Mouse (Mus musculus) kidney, postnatal 36 days (tissue): Measurements from ENCODE around the gene Mrpl27.
A peak's percentile ranks its signal among the peaks of the same experiment; 100 is the strongest.
"Not testable (repeated sequence)": the region's sequence is repeated elsewhere in the genome, so short reads cannot be mapped to it uniquely, and the experiment has no call there.

ENCODE experiments used
- DNase-seq, 2 experiments: peaks; one replicate each; pipeline ENCODE4 v3.0.0; 2021 to 2022; ENCODE audit warnings: mixed read lengths in 2 of 2

The Mrpl27 gene

GRCm38 (mm10) chr11:94653663-94654436 lies at the start of gene Mrpl27, which contains the start of gene Eme1:
TSS of gene Mrpl27 (plus strand) at chr11:94653767.
TSS of gene Eme1 (minus strand) at chr11:94653964.
- DNase-seq: peak; percentile 88 to 94

- no peak for DNase-seq
Measured at GRCm38 (mm10) chr11:94610744-94611740, 42.5 kb upstream of the Mrpl27 start.

DNA sequence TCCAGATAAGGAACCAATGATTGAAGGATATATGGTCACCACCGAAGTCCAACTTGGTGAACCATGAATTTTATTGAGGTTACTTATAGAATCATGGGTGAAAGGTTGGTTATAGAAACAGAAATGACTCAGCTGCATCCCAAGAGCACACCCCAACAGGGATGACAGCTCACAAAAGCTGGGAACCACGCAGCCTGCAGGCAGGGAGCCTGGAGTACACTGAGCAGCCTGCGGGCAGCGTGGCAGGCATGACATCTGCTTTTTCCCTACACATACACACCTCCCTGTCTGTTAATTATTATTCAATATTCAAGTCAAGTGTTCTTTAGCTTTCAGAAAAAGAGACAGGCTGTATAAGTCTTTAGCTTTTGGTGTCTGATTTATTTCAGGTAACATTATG lies 39.0 kb upstream of the Mrpl27 start:
- no peak for DNase-seq

GRCm38 (mm10) chr11:94615494-94615893 lies 38.1 kb upstream of the Mrpl27 start:
- no peak for DNase-seq

GRCm38 (mm10) chr11:94617646-94618045 lies 35.9 kb upstream of the Mrpl27 start:
- DNase-seq: no peak

GRCm38 (mm10) chr11:94620766-94621457 lies 32.7 kb upstream of the Mrpl27 start:
- peak; percentile 30 to 52 for DNase-seq

- no peak for DNase-seq
Measured at GRCm38 (mm10) chr11:94621458-94621852, 32.1 kb upstream of the Mrpl27 start.

GRCm38 (mm10) chr11:94622162-94622561 lies 31.4 kb upstream of the Mrpl27 start:
- DNase-seq: no peak

DNA sequence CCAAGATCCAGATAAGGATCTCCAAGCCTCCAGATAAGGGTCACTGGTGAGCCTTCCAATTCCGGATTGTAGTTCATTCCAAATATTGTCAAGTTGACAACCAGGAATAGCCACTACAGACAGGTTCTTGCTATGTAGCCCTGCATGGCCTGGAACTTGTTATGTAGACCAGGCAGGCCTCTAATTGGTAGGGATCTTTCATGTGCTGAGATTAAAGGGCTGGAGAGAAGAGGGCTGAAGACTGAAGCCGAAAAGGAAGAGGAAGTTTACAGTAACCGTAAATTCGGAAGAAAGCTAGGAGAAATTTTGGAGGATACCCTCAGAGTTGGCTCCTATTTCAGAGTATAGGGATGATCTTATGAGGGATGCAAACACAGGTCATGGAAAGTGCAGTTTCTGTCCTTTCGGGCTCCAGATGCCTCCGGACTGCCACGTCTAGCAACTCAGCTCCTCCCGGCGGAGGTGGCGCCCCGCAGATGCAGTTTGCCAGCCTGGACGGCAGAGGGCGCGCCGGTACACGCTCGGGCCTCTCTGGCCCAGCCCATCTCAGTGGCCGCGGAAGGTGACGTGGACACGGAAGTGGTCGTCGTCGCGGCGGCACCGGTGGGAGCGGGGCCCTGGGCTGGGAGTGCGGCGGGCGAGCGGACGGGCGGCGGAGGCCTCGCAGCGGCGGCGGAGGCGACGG lies 24.2 kb upstream of the Mrpl27 start, which contains the start of gene Lrrc59:
Gene Lrrc59 (plus strand): TSS at position 569 of the 685 bp plus-strand sequence.
- DNase-seq: peak; percentile 93 to 95

GRCm38 (mm10) chr11:94629884-94630198 lies 23.7 kb upstream of the Mrpl27 start:
- DNase-seq: no peak

DNA sequence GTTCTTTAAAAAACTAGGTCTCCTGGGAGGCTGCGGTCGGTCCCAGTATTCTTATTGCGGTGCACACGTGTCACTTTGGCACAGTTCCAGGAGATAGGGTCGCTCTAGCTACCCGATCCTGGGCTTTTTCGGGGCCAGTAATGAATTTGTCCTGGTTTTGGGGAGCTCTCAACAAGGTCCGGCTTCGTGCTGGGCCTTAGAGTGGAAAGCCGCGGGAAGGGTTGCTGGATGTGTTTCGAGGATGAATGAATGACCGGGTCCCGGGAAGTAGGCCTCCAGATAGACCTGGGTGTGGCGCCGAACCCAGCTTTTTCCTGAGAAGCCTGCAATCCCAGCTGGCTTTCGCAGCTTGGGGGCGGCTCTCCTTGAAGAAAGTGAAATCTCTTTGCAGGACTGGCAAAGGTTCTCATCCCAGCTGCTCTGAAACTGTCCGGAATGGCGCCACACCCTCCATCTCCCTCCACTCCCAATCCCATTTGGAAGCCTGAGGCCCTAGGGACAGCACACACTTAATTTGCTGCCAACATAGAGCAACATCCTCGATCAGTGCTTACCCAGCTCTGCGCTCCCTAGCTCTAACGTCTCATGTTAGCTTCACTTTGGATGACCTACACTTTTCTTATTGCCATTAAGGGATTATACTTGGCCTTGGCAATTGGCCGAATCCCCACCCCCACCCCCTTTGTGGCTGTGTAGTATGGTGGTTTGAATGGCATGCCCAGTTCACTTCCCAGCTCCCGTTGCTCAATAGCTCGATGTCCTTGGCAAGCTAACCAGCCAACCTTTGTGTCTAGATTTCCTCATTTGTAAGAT lies 23.2 kb upstream of the Mrpl27 start:
- DNase-seq: peak in 1 of 2 experiments; percentile 50

GRCm38 (mm10) chr11:94631969-94632368 lies 21.6 kb upstream of the Mrpl27 start:
- no peak for DNase-seq

- DNase-seq: no peak
Measured at GRCm38 (mm10) chr11:94632988-94633387, 20.6 kb upstream of the Mrpl27 start.

DNA sequence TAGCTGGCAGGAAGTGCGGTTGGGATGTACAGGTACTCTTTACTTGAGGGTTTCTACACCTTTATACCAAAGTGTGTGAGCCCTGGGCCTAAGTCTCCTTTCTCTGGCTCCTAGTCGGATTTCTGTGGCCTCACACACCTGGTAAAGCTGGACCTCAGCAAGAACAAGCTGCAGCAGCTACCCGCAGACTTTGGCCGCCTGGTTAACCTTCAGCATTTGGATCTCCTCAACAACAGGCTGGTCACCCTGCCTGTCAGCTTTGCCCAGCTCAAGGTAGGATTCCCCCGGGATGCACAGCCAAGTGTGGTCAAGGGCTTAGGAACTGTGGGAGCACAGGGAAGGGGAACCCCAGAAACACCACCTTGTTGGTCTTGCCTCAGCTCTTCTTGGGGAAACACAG lies 19.1 kb upstream of the Mrpl27 start:
- peak; percentile 76 to 79 for DNase-seq

GRCm38 (mm10) chr11:94644461-94645219 lies 8.9 kb upstream of the Mrpl27 start:
- no peak for DNase-seq

- no peak for DNase-seq
Measured at GRCm38 (mm10) chr11:94646457-94646856, 7.1 kb upstream of the Mrpl27 start.

GRCm38 (mm10) chr11:94651241-94651640 lies 2.3 kb upstream of the Mrpl27 start:
- DNase-seq: not testable (repeated sequence)

DNA sequence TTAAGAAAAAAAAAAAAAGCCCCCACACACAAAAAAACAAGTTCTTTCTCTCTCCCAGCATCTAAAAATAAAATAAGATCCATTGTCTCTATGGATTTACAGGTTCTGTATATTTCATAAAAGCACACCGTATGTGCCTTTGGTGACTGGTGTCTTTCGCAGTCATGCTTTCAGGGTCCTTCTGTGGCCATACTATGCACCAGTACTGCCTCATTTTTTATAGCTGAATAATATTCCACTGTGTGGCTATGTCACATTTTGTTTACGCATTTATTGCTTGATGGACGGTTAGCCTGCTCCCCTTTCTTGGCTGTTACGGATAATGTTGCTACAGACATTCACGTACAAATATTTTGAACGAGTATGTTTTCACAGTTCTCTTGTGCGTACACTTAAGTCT lies 594 bp upstream of the Mrpl27 start:
- no peak for DNase-seq

DNA sequence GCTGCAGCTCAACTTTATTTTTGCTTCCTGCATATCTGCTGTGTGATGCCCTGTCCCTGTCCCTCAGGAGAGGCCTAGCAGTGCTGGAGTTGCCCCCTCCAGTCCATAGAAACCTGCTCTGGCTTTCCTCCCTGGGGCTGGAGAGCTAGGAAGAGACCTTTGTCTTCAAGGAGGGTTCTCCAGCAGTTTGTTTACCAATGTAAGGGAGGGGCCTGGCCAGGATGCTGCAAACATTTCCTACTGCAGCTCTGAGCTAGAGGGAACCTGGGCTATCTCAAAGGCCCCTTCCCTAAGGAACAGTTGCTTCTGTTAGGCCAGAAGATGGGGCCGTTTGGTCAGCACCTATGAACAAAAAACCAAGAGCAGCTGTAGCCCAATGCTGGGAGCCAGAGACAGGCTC lies 7.8 kb downstream of the Mrpl27 start:
- peak; percentile 19 to 23 for DNase-seq

GRCm38 (mm10) chr11:94665281-94665680 lies 11.7 kb downstream of the Mrpl27 start:
- peak; percentile 69 to 76 for DNase-seq

GRCm38 (mm10) chr11:94674984-94675383 lies 21.4 kb downstream of the Mrpl27 start:
- no peak for DNase-seq
